Mouse (Mus musculus): ENCODE data around the gene Dgcr8. TPM values are rescaled to one million over a fixed set of nuclear protein-coding genes. Genes with fewer than 3 reads are reported as not detected.

Gene Dgcr8
- polyA plus RNA-seq, 1 experiment = 70.0 TPM

DNA sequence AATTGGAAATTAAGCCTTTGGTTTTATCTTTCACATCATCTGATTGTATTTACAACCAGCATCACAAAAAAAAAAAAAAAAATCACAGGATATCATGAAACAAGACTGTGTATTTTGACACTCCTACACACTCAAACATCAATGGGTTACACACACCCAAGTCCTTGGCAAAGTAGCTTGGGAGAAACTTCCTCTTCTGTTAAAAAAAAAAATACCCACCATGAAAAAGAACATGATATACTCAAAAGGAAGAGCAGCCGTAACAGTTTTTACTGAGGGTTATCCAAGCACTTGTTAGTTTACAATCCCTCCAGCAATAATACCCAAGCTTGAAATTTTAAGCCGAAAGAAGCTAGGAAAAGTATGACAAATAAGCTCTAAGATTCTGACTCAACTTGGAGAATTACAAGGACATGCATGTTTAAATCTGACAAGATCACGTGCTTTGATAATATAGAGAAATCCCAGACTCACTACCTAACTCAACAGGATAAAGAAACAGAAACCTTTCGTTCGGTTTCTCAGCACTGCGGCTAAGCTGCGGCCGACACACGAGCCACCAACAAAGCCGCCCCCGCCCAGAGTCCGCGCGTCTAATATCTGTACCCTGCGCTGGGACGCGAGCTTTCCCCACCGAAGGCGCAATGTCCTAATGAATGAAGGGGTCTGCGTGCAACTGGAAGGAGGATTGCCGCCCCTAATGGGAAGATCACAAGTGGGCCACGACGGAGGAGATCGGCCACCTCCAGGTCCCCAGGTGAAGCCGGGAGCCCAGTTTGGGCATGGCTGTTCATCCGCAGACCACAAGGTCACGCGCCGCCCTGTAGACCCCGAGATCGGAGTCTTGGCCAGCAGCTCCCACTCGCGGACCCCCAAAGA, 41.3 kb downstream of the Dgcr8 start:
- Histone ChIP-seq H3K4me1 (replicated peaks; ENCODE audit: control insufficient read depth, insufficient read depth, low read length) (peaks cover 17% of the 10 kb centered on the region), H3K27me3 (ENCODE audit: control insufficient read depth, insufficient read depth, low read length) (no peaks in the 10 kb centered on the region), H3K36me3 (ENCODE audit: control insufficient read depth, insufficient read depth, low read length) (peaks cover 39% of the 10 kb centered on the region), H3K4me3 (ENCODE audit: control insufficient read depth, insufficient read depth, low read length) (peak overlapping the region; percentile 76), H3K27ac (ENCODE audit: control insufficient read depth, insufficient read depth, low read length) (no peak overlapping the region)
- TF ChIP-seq POLR2A (IDR thresholded peaks at IDR 0.05; ENCODE audit: control insufficient read depth, extremely low read depth, insufficient read depth, low read length, poor library complexity) (no peak), CTCF (IDR thresholded peaks at IDR 0.05; ENCODE audit: borderline replicate concordance, control insufficient read depth, extremely low read depth, insufficient read depth, low read length, poor library complexity) (no peak)
- DNase-seq = no peak
- 1% methylated on average over 33 of the region's 33 CpGs for WGBS

GRCm38 (mm10) chr16:18241581-18241980, 47.5 kb downstream of the Dgcr8 start:
- Histone ChIP-seq H3K36me3 (ENCODE audit: control insufficient read depth, insufficient read depth, low read length) (peaks cover 62% of the 10 kb centered on the region), H3K4me1 (replicated peaks; ENCODE audit: control insufficient read depth, insufficient read depth, low read length) (no peaks in the 10 kb centered on the region), H3K4me3 (ENCODE audit: control insufficient read depth, insufficient read depth, low read length) (no peak overlapping the region), H3K27me3 (ENCODE audit: control insufficient read depth, insufficient read depth, low read length) (no peaks in the 10 kb centered on the region), H3K27ac (ENCODE audit: control insufficient read depth, insufficient read depth, low read length) (no peak overlapping the region)
- WGBS = 97% methylated on average over 10 of the region's 10 CpGs
- no peak for TF ChIP-seq POLR2A (IDR thresholded peaks at IDR 0.05; ENCODE audit: control insufficient read depth, extremely low read depth, insufficient read depth, low read length, poor library complexity)
- TF ChIP-seq CTCF (IDR thresholded peaks at IDR 0.05; ENCODE audit: borderline replicate concordance, control insufficient read depth, extremely low read depth, insufficient read depth, low read length, poor library complexity) = no peak
- no peak for DNase-seq

DNA sequence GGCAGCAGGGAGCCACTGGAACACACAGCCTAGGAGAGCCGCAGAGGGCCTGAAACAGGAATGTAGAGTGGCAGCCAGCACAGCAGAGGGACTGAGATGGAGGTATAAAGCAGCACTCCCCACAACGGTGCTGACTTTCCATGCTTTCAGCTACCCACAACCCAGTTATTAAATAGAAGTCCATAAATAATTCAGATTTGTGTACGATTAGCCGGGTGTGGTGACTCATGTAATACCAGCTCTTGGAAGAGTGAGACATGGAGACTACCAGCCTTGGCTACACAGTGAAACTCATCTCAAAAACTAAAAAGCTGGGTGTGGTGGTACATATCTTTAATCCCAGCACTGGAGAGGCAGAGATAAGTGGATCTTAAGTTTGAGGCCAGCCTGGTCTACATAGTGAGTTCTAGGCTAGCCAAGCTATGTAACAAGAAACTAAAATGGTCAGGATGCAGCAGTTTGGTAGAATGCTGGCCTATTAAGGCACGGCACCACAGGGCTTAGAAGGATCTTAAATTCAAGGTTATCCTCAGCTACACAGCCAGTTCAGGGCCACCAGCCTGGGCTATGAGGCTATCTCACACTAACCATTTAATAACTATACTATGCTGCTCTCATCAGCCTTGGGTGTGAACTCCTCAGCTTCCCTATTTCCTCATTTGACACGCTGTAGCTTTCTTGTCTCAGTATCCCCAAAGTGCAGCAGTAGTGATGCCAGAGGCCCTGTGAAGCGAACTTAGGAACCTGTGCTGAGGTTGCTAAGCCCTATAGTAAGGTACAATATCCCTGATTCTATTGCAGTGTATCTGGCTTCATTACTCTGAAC, 52.2 kb downstream of the Dgcr8 start:
- Histone ChIP-seq H3K4me1 (replicated peaks; ENCODE audit: control insufficient read depth, insufficient read depth, low read length) (peaks cover 29% of the 10 kb centered on the region), H3K27ac (ENCODE audit: control insufficient read depth, insufficient read depth, low read length) (no peak overlapping the region), H3K36me3 (ENCODE audit: control insufficient read depth, insufficient read depth, low read length) (peaks cover 25% of the 10 kb centered on the region), H3K27me3 (ENCODE audit: control insufficient read depth, insufficient read depth, low read length) (no peaks in the 10 kb centered on the region), H3K4me3 (ENCODE audit: control insufficient read depth, insufficient read depth, low read length) (no peak overlapping the region)
- 95% methylated on average over 7 of the region's 7 CpGs for WGBS
- DNase-seq = no peak
- TF ChIP-seq CTCF (IDR thresholded peaks at IDR 0.05; ENCODE audit: borderline replicate concordance, control insufficient read depth, extremely low read depth, insufficient read depth, low read length, poor library complexity) (no peak), POLR2A (IDR thresholded peaks at IDR 0.05; ENCODE audit: control insufficient read depth, extremely low read depth, insufficient read depth, low read length, poor library complexity) (no peak)

DNA sequence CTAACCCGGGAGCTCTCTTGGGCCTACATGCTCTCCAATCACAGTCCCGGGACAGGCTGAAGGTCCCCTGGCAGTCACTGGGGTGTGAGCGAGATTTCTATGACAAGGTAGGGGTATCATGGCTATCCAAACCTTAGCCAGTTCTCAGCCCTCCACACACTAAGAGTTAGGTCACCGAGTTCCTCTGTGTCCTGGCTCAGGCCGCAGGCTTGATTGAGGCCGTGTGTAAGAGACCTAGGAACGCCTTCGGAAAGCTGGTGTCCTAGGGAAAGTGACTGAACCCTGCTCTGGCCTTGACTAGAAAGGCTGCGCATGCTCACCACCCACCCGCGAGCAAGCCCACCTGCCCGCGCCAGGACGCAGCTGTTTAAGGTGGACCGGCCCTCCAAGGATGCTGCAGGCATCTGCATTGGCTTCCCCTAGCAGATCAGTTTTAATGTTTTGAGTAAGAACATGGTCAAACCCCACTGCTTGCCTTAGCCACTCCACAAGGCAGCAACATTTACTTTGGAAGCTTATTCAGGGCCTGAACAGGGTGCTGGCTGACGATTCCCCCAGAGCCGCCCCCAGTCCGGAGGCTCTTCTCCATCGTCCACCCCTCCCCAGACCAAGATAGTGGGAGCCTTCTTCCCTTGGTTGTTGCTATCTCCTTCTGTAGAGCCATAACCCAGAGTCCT, 53.5 kb downstream of the Dgcr8 start:
- 21% methylated on average over 19 of the region's 19 CpGs for WGBS
- Histone ChIP-seq H3K27me3 (ENCODE audit: control insufficient read depth, insufficient read depth, low read length) (no peaks in the 10 kb centered on the region), H3K4me3 (ENCODE audit: control insufficient read depth, insufficient read depth, low read length) (peak overlapping the region; percentile 80), H3K36me3 (ENCODE audit: control insufficient read depth, insufficient read depth, low read length) (peaks cover 12% of the 10 kb centered on the region), H3K4me1 (replicated peaks; ENCODE audit: control insufficient read depth, insufficient read depth, low read length) (peaks cover 43% of the 10 kb centered on the region), H3K27ac (ENCODE audit: control insufficient read depth, insufficient read depth, low read length) (peak overlapping the region; percentile 72; the same call in 1 of the 2 replicates)
- TF ChIP-seq POLR2A (IDR thresholded peaks at IDR 0.05; ENCODE audit: control insufficient read depth, extremely low read depth, insufficient read depth, low read length, poor library complexity) (no peak), CTCF (IDR thresholded peaks at IDR 0.05; ENCODE audit: borderline replicate concordance, control insufficient read depth, extremely low read depth, insufficient read depth, low read length, poor library complexity) (no peak)
- peak; percentile 61 for DNase-seq

DNA sequence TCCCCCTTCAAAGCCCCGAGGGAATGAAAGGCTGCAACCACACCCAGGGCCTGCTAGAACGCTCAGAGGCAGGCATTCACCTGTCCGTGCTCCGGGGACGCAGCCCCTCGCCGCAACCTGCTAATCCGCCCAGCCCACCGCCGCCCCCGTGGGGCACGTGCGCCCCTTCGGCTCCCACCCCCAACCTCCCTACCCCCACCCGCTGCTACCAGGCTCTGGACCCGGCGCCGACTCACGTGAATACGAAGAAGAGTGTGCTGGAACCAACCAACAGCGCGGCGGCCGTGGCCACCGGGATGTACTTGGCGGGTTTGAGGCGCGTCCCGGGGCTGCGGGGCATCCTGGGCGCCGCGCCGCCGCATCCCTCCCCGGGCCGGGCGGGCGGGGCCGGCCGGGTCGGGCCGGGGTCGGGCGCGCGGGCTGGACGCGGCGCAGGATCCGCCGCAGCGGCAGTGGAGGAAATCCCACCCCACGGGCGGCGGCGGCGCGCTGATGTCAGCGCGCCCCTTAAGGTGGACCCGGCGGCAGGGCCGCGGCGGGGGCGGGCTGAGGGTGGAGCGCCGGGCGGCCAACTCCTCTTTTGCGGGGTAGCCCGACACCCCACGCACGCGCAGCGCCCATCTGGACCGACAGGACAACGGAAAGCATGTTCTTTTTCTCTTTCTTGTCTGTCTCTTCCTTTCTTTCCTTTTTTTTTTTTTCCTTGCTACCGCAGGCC, 54.2 kb downstream of the Dgcr8 start, which contains the start of gene Zdhhc8:
Gene Zdhhc8 (minus strand): TSS at position 466 of the 718 bp plus-strand sequence.
- DNase-seq = peak; percentile 65
- TF ChIP-seq POLR2A (IDR thresholded peaks at IDR 0.05; ENCODE audit: control insufficient read depth, extremely low read depth, insufficient read depth, low read length, poor library complexity) (no peak), CTCF (IDR thresholded peaks at IDR 0.05; ENCODE audit: borderline replicate concordance, control insufficient read depth, extremely low read depth, insufficient read depth, low read length, poor library complexity) (0 out of 2 replicates have a peak, but pooled peaks have one; percentile 5)

More for the DNA sequence above, 54.2 kb downstream of the Dgcr8 start, which contains the start of gene Zdhhc8:
- Histone ChIP-seq H3K27ac (ENCODE audit: control insufficient read depth, insufficient read depth, low read length) (peak within 1 kb of the TSS; percentile 85), H3K36me3 (ENCODE audit: control insufficient read depth, insufficient read depth, low read length) (peaks cover 5% of the 10 kb centered on the region), H3K4me1 (replicated peaks; ENCODE audit: control insufficient read depth, insufficient read depth, low read length) (peaks cover 50% of the 10 kb centered on the region), H3K27me3 (ENCODE audit: control insufficient read depth, insufficient read depth, low read length) (no peaks in the 10 kb centered on the region), H3K4me3 (ENCODE audit: control insufficient read depth, insufficient read depth, low read length) (peak within 1 kb of the TSS; percentile 80)
- under 1% methylated on average over 73 of the region's 79 CpGs for WGBS
